Mouse (Mus musculus) right cerebral cortex, postnatal 4 days (tissue): ENCODE data around the gene Myl7.
A peak's percentile ranks its signal among the peaks of the same experiment; 100 is the strongest.
"Not testable (repeated sequence)": the region's sequence is repeated elsewhere in the genome, so short reads cannot be mapped to it uniquely, and the experiment has no call there.

ENCODE experiments used
- DNase-seq: peaks from one replicate; pipeline ENCODE4 v3.0.0-alpha.2; 2022

Myl7 gene

DNA sequence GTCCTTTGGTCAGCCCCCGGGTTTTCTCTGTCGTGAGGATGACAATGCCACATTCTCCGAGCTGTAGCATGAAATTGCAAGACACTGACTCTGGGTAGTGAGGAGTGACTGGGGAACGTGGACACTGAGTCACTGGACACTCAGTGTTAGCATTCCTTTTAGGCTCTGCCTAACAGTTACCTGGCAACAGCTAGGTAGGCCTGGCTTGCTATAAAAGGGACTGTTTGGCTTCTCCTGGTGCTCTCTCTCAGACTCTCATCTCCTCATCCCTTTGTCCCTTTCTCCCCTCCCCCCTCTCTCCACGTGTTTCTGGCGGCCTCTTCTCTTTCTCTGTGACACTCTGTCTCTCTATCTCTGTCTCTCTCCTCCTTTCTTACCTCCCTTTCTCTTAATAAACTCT is 3.8 kb upstream of the Myl7 start:
- no peak for DNase-seq

DNA sequence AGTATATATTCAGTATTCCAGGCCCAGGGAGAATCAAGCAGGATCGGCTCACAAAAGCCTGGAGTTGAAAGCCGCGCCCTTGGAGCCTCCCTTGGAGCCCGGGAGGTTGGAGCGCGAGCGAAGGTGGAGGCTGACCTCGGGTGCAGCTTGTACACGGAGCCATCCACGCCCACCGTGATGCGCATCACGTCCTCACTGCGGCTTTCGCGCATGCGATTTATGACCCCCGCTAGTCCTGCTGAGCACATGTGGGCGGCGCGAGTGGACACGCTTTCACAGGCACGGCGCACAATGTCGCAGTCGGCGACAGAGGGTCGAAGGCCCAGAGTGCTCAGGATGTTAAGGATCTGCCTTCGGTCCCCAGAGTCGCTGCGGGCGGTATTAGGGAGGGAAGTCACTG is 3.4 kb upstream of the Myl7 start:
- peak; percentile 70 for DNase-seq

DNA sequence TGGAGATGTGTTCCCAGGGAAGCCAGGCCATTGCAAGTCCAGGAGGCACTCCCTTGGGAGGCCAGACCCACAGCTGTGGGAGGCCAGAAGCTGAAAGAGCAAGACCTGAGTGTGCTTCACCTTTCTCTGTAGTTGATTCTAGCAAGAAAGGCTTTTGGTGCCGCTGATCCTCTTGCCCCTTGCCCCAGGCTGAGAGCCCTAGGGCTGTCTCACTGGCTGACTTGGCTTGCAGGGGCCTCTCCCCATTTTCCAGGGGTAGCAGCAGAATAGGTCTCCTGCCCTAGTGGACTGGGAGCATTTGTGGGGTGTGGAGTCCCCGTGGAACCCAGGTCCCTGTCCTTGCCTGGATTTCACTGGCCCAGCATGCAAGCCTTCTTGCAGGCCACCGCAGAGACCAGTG is 2.7 kb upstream of the Myl7 start:
- no peak for DNase-seq

DNA sequence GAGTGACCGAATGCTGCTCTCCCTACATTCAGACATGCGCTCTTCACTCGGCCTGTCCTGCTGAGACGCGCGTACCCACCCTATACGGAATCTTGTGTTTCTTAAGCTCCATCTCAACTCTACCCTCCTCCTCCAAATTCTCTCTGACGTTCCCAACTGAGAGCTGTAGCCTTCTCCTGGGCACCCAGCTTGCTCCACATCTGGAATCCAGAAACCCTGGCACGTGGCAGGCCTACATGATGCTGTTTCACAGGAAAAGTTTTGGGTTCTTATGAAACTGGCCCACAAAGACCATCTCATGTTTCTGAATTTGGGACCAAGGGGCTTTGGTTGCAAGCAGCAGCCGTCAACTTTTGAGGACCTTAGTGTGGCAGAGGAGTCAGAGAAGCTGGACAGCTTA is 704 bp upstream of the Myl7 start:
- DNase-seq: no peak

DNA sequence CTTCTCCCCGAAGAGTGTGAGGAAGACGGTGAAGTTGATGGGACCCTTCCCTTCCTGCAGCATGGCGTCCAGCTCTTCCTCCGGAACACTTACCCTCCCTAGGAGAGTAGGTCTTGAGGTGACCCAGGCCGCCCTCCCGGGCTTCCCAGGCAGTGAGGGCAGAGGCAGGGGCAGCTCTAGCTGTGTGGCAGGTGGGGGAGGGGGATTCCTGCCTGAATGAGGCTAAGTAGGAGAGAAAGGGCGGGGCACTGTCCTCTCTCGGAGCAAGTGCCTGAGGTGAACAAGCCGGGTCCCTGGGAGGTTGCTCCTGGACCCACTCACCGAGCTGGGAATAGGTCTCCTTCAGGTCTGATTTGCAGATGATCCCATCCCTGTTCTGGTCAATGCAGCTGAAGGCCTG is 743 bp downstream of the Myl7 start:
- DNase-seq: no peak

DNA sequence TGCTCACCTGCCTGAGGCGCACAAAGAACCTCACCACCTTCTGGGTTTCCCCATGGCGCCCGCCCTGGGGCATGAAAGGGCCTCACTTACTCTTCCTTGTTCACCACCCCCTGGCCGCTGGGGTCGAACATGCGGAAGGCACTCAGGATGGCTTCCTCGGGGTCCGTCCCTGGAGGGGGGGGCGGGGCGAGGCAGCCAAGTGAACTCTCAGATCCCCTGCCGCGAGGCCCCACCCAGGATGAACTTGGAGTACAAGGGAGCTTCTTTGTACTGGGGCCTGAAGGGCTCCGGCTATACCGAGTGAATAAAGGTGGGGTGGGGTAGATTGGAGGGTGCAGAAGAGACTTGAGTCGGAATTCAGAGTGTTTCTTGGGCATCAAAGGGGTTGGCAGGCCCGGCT is 1.4 kb downstream of the Myl7 start:
- no peak for DNase-seq

DNA sequence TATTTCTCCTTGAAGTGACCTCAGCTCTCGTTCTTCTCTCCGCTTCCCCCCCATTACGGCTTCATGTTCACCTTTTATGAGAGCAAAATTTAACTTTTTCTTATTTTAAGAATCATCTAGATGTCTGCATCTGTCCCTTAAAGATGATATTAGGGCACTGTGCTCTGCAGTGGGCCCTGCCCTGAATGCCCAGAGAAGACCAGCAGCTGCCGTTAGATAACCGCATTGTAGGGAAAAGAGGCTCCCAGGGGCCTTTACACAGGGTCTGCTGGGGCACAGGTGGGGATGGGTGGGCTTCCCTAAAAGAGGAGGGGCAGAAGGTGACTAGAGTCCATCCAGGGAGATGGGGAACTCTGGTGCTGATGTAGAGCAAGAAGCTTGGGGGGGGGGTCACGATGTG is 4.8 kb downstream of the Myl7 start:
- DNase-seq: no peak

DNA sequence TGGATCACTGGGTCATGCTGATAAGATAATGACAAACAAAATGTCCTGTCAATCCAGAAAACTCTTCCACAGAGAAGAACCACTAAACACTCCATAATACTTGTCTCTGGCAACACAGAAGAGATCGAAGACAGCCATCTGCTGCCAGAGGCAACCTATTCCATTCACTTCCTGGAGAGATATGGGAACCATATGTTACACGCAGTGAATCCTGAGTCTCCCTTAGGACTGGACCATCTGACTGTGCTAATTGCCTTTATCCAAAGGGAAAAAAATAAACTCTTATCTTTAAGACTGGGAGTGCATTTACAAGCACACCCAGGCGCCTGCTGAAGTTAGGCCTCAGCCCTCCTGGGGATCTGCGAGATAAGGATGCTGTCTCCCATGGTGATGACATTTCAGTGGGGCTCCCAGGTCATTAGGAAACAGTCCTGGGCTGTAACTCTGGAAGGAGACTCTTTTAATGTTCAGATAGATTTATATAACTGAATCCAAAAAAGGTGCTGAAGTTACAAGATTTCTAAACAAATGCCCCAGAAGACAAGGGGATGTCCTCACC is 5.7 kb downstream of the Myl7 start:
- no peak for DNase-seq

DNA sequence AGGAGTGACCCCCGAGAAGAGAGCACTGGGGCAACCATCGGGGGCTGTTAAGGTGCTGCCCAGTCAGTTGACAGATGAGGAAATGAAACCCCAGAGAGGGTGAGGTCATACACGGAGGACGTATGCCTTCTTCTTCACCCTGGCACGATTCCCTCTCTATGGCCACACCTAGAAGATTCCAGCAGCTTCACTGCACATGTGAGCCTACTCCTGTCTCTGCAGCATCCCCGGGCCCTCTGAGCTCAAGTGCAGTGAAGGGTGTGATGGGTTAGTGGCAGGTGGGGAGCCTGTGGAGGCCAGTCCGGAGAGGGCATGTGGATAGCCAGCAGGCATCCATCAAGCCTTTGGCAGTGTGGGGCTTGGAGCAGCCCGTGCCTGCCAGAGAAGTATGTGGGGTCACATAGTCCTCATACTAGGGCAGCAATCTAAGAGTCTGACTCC is 6.4 kb downstream of the Myl7 start:
- DNase-seq: no peak

DNA sequence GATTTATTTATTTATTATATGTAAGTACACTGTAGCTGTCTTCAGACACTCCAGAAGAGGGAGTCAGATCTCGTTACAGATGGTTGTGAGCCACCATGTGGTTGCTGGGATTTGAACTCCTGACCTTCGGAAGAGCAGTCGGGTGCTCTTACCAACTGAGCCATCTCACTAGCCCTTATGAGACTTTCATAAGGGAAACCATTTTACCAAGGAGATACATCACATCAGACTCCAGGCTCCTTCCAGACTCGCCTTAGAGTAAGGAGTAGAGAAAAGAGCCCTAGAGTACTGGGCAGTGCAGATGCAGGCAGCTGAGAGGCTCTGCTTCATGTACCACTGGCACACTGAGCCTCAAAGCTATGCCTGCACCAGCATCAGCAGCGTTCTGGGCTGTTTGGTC is 10.0 kb downstream of the Myl7 start:
- not testable (repeated sequence) for DNase-seq

DNA sequence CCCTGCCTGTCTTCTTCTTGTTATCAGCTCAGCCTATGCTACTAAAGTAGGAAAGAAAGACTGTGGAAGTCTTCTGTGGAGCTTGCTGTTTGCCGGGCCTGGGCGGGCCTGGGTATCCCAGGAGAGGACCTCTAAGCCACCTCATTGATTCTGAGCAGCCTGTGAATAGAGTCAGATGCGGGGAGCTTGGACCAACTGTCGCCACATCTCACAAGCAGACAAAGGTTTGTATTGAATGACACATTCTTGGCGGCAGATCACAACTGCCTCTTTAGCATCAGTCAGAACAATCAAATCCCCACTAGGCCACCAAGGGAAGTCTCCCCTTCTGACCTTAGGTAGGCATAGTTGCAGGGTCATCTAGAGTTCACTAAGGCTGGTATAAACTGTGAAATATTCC is 11.3 kb downstream of the Myl7 start:
- DNase-seq: no peak

DNA sequence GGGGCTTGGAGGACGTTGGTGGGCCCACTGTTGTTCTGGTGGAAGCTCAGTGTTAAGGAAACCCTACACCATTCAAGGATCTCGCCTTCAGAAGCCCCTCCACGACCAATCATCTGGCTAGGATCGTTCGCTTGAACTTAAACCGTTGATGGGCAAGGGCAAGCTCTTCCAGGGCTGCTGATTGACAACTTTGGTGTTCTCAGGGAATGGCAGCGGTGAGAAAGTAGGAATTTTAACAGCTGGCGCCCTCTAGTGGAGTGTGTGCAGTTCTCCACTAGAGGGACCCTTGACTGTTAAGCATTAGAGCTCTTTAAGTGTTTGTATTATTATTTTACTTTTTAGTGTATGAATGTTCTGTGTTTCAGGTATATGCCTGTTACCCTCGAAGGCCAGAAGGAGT is 12.4 kb downstream of the Myl7 start:
- DNase-seq: peak; percentile 74

DNA sequence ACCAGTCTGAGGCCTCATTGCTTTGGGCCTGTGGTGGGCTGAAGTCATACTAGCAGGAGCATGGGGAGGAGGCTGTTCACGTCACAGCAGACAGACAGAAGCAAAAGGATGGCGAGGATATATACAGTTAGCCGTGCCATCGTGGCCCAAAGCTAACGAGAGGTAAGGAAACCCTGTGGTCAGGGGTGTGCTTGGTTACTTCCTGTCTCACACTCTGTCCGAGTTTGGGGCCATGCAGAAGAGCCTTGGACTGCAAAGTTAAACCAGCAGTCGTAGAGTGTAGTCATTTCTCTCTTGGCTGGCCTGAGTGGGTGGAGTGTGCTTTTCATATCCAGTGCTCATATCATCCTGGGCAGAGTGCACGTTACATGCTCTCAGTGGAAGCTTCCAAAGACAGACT is 16.1 kb downstream of the Myl7 start:
- DNase-seq: no peak

DNA sequence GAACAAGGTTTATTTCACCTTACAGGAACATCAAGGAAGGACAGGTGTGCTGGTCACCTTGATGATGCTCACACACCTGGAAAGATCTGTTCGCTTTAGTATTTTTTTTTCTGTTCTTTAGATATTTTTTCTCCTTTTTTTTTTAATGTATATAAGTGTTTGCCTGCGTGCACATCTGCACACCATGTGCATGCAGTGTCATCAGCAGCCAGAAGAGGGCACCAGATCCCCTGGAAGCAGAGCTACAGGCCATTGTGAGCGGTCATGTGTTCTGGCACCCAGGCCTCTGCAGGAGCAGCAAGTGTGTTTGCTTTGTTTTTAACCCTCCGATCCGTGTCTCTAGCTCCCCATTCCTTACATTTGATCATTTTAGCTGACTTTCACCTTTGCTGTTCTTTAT is 18.7 kb downstream of the Myl7 start:
- DNase-seq: peak; percentile 77

DNA sequence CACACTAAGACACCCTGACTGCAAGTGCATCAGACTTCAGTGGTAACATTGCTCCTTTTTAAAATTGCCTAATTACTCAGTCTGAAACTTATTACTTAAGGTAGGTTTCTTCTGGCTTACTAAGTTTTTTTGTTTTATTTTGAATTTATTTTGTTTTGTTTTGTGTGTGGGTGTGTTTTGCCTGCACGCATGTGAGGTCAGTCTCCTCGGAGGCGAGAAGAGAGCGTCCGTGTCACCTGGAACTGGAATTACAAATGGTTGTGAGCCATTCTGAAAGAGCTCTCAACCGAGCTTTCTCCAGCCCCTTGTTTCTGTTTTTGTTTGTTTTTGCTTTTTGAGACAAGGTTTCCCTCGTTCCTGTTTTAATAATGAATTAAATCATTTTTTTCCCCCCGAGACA is 19.9 kb downstream of the Myl7 start:
- no peak for DNase-seq

DNA sequence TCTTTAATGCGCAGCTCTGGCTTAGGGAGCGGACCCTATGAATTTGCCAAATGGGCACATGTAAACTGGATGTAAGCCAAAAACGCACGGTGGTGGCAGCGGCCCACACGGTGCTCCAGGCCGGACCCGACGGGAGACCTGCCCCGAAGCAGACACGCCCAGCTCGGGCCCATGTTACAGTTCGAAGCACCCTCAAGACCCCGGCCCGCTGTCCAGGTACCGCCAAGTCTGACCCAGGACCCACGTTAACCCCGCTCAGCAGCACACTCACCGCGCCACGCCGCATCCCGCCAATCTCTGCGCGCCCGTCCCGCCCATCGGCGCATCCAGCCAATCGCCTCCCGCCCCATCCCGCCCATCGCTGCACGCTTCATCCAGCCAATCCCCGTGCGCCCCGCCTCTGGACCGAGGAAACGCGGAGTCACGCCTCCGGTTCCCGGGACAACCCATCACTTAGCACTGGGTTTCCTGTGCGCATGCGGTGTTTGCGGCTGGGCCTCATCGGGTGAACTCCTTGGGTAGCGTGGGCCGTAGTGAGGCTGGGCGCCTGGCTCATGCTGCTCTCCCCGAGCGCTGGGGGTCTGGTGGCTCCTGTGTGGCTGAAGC is 20.6 kb downstream of the Myl7 start, which contains the start of gene Pold2:
Gene Pold2, minus strand, starts transcription at position 372 of the 606 bp plus-strand sequence.
- peak; percentile 96 for DNase-seq

DNA sequence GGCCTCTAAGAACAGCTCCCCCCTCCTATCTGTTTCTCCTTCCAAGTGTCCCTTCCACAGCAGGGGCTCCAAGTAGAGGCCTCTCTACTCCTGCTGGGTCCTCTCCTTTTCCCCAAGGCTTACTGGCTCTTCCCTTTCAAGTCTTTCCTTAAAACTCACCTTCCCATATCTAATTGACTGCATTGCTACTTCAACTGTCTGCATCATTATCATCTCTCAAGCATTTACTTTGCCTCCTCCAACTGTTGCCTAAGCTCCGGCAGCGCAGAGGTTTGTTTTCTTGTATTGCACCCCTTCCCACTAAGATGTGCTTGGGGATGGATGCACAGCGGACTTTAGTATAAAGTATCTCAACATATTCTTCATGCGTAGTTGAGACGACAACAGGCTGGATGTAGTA is 21.2 kb downstream of the Myl7 start:
- DNase-seq: no peak

DNA sequence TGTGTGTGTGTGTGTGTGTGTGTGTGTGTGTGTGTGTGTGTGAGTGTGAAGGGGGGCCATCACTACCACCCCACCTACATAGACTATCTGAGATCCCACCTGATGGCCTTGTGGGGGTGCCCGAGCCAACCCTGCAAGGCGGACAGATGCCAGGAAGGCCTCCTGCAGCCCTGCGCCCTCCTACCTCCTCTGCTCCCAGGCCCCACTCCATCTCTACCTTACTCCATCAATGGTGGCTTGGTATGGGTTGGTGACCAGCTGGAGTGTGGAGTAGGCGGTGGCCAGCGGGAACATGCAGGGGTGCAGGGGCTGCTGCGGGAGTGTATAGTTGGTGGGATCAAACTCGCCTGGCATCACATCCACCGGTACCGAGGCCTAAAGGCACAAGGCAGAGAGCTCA is 25.4 kb downstream of the Myl7 start:
- DNase-seq: no peak

DNA sequence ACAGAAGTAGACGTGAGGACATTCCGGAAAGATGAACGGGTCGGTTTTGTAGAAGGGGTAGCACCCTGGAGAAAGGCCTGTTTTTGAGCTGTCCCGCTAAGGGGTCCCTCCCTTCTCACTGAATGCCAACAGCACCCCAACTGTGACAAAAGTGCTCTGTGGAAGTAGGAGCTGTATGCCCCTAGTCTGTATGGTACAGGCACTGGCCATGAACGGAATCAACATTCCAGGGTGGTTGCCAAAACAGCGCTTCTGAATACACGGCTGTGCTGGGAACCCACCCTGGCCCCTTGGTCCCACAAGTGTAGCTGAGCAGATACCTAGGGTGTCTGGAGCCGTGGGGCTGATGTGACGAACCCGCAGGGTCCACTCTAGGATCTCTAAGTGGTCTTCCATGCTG is 25.9 kb downstream of the Myl7 start:
- DNase-seq: no peak

DNA sequence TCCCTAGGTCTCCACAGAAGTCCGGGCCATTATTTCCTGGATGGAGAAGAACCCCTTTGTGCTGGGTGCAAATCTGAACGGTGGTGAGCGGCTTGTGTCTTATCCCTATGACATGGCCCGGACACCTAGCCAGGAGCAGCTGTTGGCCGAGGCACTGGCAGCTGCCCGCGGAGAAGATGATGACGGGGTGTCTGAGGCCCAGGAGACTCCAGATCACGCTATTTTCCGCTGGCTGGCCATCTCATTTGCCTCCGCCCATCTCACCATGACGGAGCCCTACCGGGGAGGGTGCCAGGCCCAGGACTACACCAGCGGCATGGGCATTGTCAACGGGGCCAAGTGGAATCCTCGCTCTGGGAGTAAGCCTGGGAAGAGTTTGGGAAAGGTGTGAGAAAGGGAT is 28.5 kb downstream of the Myl7 start:
- no peak for DNase-seq

DNA sequence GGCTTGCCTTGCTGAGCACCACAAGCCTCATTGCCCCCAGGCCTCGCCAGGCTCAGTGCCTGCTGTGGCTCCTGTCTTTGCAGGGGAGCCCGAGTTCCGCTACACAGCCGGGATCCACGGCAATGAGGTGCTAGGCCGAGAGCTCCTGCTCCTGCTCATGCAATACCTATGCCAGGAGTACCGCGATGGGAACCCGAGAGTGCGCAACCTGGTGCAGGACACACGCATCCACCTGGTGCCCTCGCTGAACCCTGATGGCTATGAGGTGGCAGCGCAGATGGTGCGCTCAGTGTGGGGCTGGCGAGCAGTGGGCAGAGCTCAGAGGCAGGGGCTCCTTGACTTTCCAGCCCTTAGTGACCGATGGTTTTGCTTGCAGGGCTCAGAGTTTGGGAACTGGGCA is 29.3 kb downstream of the Myl7 start:
- no peak for DNase-seq

DNA sequence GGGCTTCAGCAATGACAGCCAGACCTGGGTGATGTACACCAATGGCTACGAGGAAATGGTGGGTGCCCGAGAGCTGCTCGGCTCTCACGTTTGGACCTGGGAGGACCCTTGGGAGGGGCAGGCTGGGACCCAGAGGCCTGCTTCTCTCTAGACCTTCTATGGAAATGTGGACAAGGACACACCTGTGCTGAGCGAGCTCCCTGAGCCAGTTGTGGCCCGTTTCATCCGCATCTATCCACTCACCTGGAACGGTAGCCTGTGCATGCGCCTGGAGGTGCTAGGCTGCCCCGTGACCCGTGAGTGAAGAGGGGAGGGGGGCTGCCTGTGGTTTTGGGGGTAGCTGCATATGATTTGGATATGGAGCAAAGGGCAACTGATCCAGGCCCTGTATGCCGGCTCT is 30.3 kb downstream of the Myl7 start:
- no peak for DNase-seq

DNA sequence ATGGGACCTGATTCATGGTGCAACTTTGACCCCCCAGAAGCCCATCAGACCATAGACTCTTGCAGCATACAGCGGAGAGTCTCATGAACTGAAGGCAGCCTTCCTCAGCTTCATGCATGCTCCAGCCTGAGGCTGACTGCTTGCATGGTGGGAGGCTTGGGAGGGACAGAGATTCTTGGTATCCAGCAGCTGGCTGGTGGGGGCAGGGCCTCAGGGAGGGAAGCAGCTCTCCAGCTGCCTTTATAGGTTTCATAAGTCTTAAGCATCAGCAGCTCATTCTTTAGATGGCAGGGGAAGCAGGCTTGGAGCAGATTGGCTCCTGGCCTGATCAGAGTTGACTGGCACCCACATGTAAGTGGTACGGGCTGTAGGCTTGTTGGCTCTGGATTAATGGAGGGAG is 31.4 kb downstream of the Myl7 start:
- no peak for DNase-seq

DNA sequence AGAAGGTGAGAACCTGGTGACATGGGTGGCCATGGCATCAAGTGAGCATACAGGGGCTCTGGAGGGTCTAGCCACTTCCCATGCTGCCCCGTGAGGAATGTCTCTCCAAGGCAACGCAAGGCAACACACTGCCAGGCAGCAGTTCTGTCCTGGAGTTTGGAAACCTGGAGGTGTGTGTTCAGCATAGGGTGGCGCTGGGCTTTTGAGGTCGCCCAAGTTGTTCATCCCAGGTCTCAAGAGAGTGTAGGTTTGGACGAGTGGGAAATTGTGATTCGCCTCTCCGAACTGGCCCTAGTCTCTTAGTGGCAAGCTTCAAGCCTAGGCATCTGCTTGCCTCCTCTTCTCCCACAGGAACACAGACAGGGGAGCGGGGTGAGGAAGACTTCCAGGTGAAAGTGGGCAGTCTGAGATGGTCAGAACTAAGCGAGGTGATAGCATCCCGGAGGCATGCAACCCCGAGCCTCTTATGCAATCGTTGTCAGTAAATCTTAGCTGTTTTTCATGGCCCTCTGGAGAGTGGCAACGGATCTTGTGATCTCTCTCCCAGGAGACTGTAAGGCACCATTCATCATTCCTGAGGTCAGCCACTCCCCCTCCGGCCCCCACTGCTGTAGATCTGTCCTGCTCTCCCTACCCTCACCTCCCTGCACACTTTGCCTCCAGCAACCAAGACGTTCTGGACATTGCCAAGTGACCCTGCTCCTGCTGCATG is 36.0 kb downstream of the Myl7 start:
- no peak for DNase-seq
